Mouse (Mus musculus) ES-E14 (cell line): ENCODE results near the gene Nampt. TPM values are rescaled to one million over a fixed set of nuclear protein-coding genes. Genes with fewer than 3 reads are reported as not detected.
"Not testable (repeated sequence)": the region's sequence is repeated elsewhere in the genome, so short reads cannot be mapped to it uniquely, and the experiment has no call there.

Experiments used
- DNase-seq: peaks from one replicate; pipeline ENCODE4 v3.0.0-alpha.2; 2013; ENCODE audit warnings: low read depth, low spot score
- H3K27ac ChIP-seq: 2 replicates; pipeline ENCODE4 v1.5.1; 2012; ENCODE audit warnings: low read depth, mild to moderate bottlenecking, low read length, moderate library complexity, mixed read lengths; ENCODE audit not compliant: poor library complexity, insufficient read depth, severe bottlenecking
- H3K36me3 ChIP-seq: 2 replicates; pipeline ENCODE4 v1.6.1; 2012; ENCODE audit warnings: mild to moderate bottlenecking, low read length, moderate library complexity, mixed read lengths; ENCODE audit not compliant: control insufficient read depth, poor library complexity, insufficient read depth, severe bottlenecking
- H3K4me1 ChIP-seq, 2 experiments: fragments of 150-350 bp in 1 of 2; sonication (generic) in 1 of 2; 2 replicates each; pipeline ENCODE4 v1.6.1; 2012; ENCODE audit warnings: low read length in 2 of 2, mild to moderate bottlenecking in 1 of 2, mixed read lengths in 1 of 2; ENCODE audit not compliant: control insufficient read depth in 2 of 2, insufficient read depth in 2 of 2, poor library complexity in 1 of 2
- H3K4me3 ChIP-seq, 2 experiments: fragments of 150-350 bp in 1 of 2; sonication (generic) in 1 of 2; 2 replicates each; pipeline ENCODE4 v1.5.1; 2012; ENCODE audit warnings: low read length in 2 of 2, low read depth in 1 of 2, mild to moderate bottlenecking in 1 of 2, mixed read lengths in 1 of 2; ENCODE audit not compliant: insufficient read depth in 1 of 2, poor library complexity in 1 of 2, severe bottlenecking in 1 of 2
- H3K9ac ChIP-seq: 2 replicates; pipeline ENCODE4 v1.6.1; 2012; ENCODE audit warnings: low read depth, mild to moderate bottlenecking, low read length, mixed read lengths; ENCODE audit not compliant: poor library complexity, insufficient read depth, severe bottlenecking
- H3K9me3 ChIP-seq: fragments of 150-350 bp; sonication (generic); 2 replicates; pipeline ENCODE4 v1.6.1; 2012; ENCODE audit warnings: low read depth, mild to moderate bottlenecking, low read length; ENCODE audit not compliant: control insufficient read depth, insufficient read depth
- CHD2 ChIP-seq: IDR thresholded peaks from 2 replicates; pipeline ENCODE4 v1.6.1; 2014; ENCODE audit warnings: mild to moderate bottlenecking, low read depth, low read length, inconsistent platforms
- HCFC1 ChIP-seq: IDR thresholded peaks from 2 replicates; pipeline ENCODE4 v1.6.1; 2012; ENCODE audit warnings: low read length, inconsistent platforms, borderline replicate concordance; ENCODE audit not compliant: insufficient read depth
- MAFK ChIP-seq: IDR thresholded peaks from 2 replicates; pipeline ENCODE4 v1.6.1; 2014; ENCODE audit warnings: mild to moderate bottlenecking, low read depth, low read length, inconsistent platforms; ENCODE audit not compliant: insufficient read depth
- ZC3H11A ChIP-seq: IDR thresholded peaks from 2 replicates; pipeline ENCODE4 v1.6.1; 2012; ENCODE audit warnings: low read depth, mild to moderate bottlenecking, inconsistent platforms, low read length, borderline replicate concordance
- ZNF384 ChIP-seq: IDR thresholded peaks from 2 replicates; pipeline ENCODE4 v1.6.1; 2012; ENCODE audit warnings: low read depth, low read length, inconsistent platforms
- in situ Hi-C, 2 experiments: fragments of 600-800 bp; cut with MboI; formaldehyde crosslinking; loops; one replicate each; pipeline ENCODE4 v1.15.1; 2025; ENCODE audit warnings: low sequenced_read_pairs in 2 of 2, inconsistent platforms in 1 of 2; ENCODE audit not compliant: unreplicated experiment in 2 of 2
- total RNA-seq: library from RNA; depleted of rRNA; stranded (reverse); fragments of 300-350 nt; gene quantifications from 2 replicates; pipeline ENCODE4 v1.2.3, GENCODE M21; 2012

Gene Nampt
- total RNA-seq, 1 experiment, result 48.9 TPM

DNA sequence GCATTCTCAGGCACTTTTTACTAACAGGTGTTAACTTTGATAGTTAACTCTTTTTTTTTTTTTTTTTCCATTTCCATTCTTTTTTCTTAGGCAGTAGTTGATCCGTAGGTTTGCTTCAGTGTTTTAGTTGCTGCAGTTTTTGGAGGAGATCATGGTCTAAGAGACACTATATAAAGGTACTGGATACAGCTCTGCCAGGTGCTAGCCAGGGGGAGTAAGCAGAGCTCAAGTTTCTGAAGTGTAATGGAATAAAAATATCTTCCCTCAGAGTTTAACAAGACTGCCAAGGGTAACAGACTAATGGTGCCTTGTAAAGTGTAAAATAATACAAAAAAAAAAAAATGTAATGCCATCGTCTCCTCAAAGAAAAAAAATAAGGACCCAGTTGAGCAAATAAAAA is 67.0 kb downstream of the Nampt start:
- Histone ChIP-seq H3K4me1 (no peaks in the 10 kb centered on the region), H3K9me3 (no peaks in the 10 kb centered on the region), H3K36me3 (no peaks in the 10 kb centered on the region), H3K4me3 (no peak overlapping the region), H3K27ac (no peak overlapping the region), H3K9ac (no peak overlapping the region)
- in situ Hi-C loops, result loop anchor here in 1 of 2 experiments (25.0 kb wide), 1 partner anchor 249 kb away; no protein-coding TSS in a partner anchor
- TF ChIP-seq ZNF384 (no peak), CHD2 (no peak), ZC3H11A (no peak), MAFK (no peak), HCFC1 (no peak)
- no peak for DNase-seq

DNA sequence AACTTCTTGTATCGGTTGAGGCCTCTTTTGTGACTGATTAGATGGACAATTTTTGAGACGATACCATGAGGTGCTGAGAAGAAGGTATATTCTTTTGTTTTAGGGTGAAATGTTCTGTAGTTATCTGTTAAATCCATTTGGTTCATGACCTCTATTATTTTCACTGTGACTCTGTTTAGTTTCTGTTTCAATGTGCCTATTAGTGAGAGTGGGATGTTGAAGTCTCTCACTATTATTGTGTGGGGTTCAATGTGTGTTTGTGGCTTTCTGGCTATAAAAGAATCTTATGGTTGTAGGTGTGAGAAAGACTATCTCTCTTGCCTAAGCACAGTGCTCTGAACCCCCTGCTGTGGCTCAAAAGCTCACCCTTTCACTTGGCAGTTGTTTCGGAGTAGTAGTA is 68.9 kb downstream of the Nampt start:
- Histone ChIP-seq H3K36me3 (no peaks in the 10 kb centered on the region), H3K4me1 (no peaks in the 10 kb centered on the region), H3K4me3 (no peak overlapping the region), H3K9ac (no peak overlapping the region), H3K9me3 (no peaks in the 10 kb centered on the region), H3K27ac (no peak overlapping the region)
- DNase-seq, result no peak
- no peak for TF ChIP-seq ZNF384
- no peak for TF ChIP-seq CHD2
- TF ChIP-seq MAFK, result no peak
- no peak for TF ChIP-seq HCFC1
- TF ChIP-seq ZC3H11A, result no peak
- in situ Hi-C loops, result loop anchor here in 1 of 2 experiments (25.0 kb wide), 1 partner anchor 251 kb away; no protein-coding TSS in a partner anchor

GRCm38 (mm10) chr12:32889846-32890245 is 70.5 kb downstream of the Nampt start:
- TF ChIP-seq MAFK, result no peak
- TF ChIP-seq CHD2, result no peak
- TF ChIP-seq ZNF384, result no peak
- TF ChIP-seq ZC3H11A, result no peak
- TF ChIP-seq HCFC1, result no peak
- H3K9me3 ChIP-seq, result no peaks in the 10 kb centered on the region

GRCm38 (mm10) chr12:32890455-32890854 is 71.1 kb downstream of the Nampt start:
- Histone ChIP-seq H3K4me1 (no peaks in the 10 kb centered on the region), H3K4me3 (no peak overlapping the region), H3K36me3 (no peaks in the 10 kb centered on the region), H3K27ac (no peak overlapping the region), H3K9me3 (no peaks in the 10 kb centered on the region), H3K9ac (no peak overlapping the region)
- in situ Hi-C loops, result loop anchor here in 1 of 2 experiments (25.0 kb wide), 1 partner anchor 253 kb away; no protein-coding TSS in a partner anchor
- no peak for DNase-seq
- TF ChIP-seq ZC3H11A (no peak), ZNF384 (no peak), CHD2 (no peak), HCFC1 (no peak), MAFK (no peak)

More at GRCm38 (mm10) chr12:32889846-32890245, 70.5 kb downstream of the Nampt start:
- H3K9ac ChIP-seq, result no peak overlapping the region
- H3K36me3 ChIP-seq, result no peaks in the 10 kb centered on the region
- DNase-seq, result no peak
- H3K4me3 ChIP-seq, result no peak overlapping the region
- no peaks in the 10 kb centered on the region for H3K4me1 ChIP-seq
- in situ Hi-C loops, result loop anchor here in 1 of 2 experiments (25.0 kb wide), 1 partner anchor 253 kb away; no protein-coding TSS in a partner anchor
- H3K27ac ChIP-seq, result no peak overlapping the region; the same call in 1 of the 2 replicates

DNA sequence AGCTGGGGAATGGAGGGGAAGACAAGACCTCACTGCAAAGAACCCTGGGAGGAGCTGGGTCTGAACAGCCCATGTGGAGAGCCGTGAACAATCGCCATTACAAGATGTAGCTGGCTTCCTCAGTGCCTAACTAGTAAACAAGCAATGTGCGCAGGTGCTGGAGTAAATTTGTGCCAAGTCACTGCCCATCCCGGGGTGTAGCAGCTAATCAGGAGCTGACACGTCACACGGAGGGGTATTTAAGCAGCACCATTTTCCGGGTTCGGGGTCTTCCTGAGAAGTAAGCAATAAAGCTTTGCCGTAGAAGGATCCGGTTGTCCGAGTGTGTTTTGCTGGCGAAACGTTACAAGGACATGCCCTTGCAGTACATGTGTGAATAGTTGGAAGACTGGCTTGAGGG is 71.9 kb downstream of the Nampt start:
- not testable (repeated sequence) for H3K4me1 ChIP-seq, H3K9me3 ChIP-seq, H3K4me3 ChIP-seq, DNase-seq, H3K27ac ChIP-seq, H3K9ac ChIP-seq, H3K36me3 ChIP-seq
- in situ Hi-C loops, result loop anchor here in 1 of 2 experiments (25.0 kb wide), 1 partner anchor 254 kb away; no protein-coding TSS in a partner anchor
